Mouse (Mus musculus): ENCODE measurements at regions not wholly inside any gene's neighbourhood (a gene's known extent, or its start where the extent isn't known, plus 50 kb on each side); places are given as distances from the start of the nearest gene placed in this dataset.

GRCm38 (mm10) chr13:59393231-59393938 lies 191.6 kb downstream of the Agtpbp1 start:
- no peak for DNase-seq

- DNase-seq, result no peak
Observed at GRCm38 (mm10) chr13:59392828-59393227, 192.2 kb downstream of the Agtpbp1 start.

GRCm38 (mm10) chr13:59387627-59388325 lies 197.3 kb downstream of the Agtpbp1 start:
- DNase-seq, result no peak

- no peak for DNase-seq
Observed at GRCm38 (mm10) chr13:59386935-59387540, 198.0 kb downstream of the Agtpbp1 start.

GRCm38 (mm10) chr13:59385824-59386223 lies 199.2 kb downstream of the Agtpbp1 start:
- no peak for DNase-seq

GRCm38 (mm10) chr13:59370141-59370816 lies 214.7 kb downstream of the Agtpbp1 start:
- DNase-seq, result no peak

- no peak for DNase-seq
Observed at GRCm38 (mm10) chr13:59368550-59369449, 216.2 kb downstream of the Agtpbp1 start.

GRCm38 (mm10) chr13:59365460-59365859 lies 219.6 kb downstream of the Agtpbp1 start:
- peak; percentile 69 to 82 for DNase-seq

- DNase-seq, result no peak
Observed at GRCm38 (mm10) chr13:59363428-59363827, 221.6 kb downstream of the Agtpbp1 start.

GRCm38 (mm10) chr13:59361323-59361722 lies 223.7 kb downstream of the Agtpbp1 start:
- no peak for DNase-seq

- no peak for DNase-seq
Observed at GRCm38 (mm10) chr13:59360026-59360425, 225.0 kb downstream of the Agtpbp1 start.

- no peak for DNase-seq
Observed at GRCm38 (mm10) chr13:59358421-59358820, 226.6 kb downstream of the Agtpbp1 start.

GRCm38 (mm10) chr13:59351461-59351860 lies 233.6 kb downstream of the Agtpbp1 start:
- DNase-seq, result no peak

- DNase-seq, result no peak
Observed at GRCm38 (mm10) chr13:59350613-59351150, 234.3 kb downstream of the Agtpbp1 start.

- no peak for DNase-seq
Observed at GRCm38 (mm10) chr13:59348510-59348909, 236.5 kb downstream of the Agtpbp1 start.

GRCm38 (mm10) chr13:59341871-59342270 lies 243.2 kb downstream of the Agtpbp1 start:
- no peak for DNase-seq

- DNase-seq, result no peak
Observed at GRCm38 (mm10) chr13:59338436-59338835, 246.6 kb downstream of the Agtpbp1 start.

- no peak for DNase-seq
Observed at GRCm38 (mm10) chr13:59323933-59324332, 261.1 kb downstream of the Agtpbp1 start.

GRCm38 (mm10) chr13:59323441-59323840 lies 261.6 kb downstream of the Agtpbp1 start:
- DNase-seq, result no peak

GRCm38 (mm10) chr13:59320261-59320660 lies 264.8 kb downstream of the Agtpbp1 start:
- no peak for DNase-seq

- DNase-seq, result peak; percentile 7 to 15
Observed at GRCm38 (mm10) chr13:59317458-59318005, 267.5 kb downstream of the Agtpbp1 start.

GRCm38 (mm10) chr13:59315811-59316210 lies 269.2 kb downstream of the Agtpbp1 start:
- DNase-seq, result no peak
